Mouse (Mus musculus) thymus, adult 2 months (tissue): ENCODE results near the gene Wdr92.

Experiments
- CTCF ChIP-seq: fragments of 200-500 bp; IDR thresholded peaks from 2 replicates; pipeline ENCODE4 v1.5.1; 2012; ENCODE audit warnings: mild to moderate bottlenecking, control low read depth, low read length, moderate library complexity, borderline replicate concordance; ENCODE audit not compliant: control insufficient read depth, poor library complexity, insufficient read depth; ENCODE audit errors: extremely low read depth
- POLR2A ChIP-seq: fragments of 200-500 bp; IDR thresholded peaks from 2 replicates; pipeline ENCODE4 v1.6.1; 2012; ENCODE audit warnings: mild to moderate bottlenecking, low read length, control low read depth, moderate library complexity; ENCODE audit not compliant: control insufficient read depth, poor library complexity, insufficient read depth; ENCODE audit errors: extremely low read depth

DNA sequence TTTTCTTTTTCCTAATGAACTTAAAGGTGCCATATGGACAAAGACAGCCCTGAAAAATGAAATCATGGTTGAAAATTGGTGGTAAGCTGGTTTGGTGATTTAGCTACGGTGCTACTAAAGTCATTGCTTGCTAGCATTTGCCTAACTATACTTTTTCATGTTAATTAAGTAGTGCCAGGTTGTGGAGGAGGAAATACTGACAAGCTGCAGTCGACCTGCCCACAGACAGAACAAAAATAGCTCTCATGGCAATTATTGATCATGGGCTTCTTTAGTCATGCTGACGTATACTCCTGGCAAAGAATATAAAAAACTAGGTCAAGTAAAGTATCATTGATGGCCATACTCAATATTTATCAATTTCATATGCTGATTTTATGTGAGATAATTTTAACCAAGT lies 33.6 kb downstream of the Wdr92 start:
- no peak for TF ChIP-seq POLR2A
- no peak for TF ChIP-seq CTCF
